Comparison of ENCODE assay signal across 8 mouse cellular contexts in genomic region chr5:123350386-123350785, GRCm38 (mm10). TPM values are rescaled to one million over a fixed set of nuclear protein-coding genes. Genes with fewer than 3 reads are reported as not detected.
DNase-seq lines count a peak whose midpoint lies in the region; ATAC-seq and TF ChIP-seq lines count a peak whose summit lies in the region.

No protein-coding gene starts in this region.

- intact Hi-C loops in left cerebral cortex, adult 2 months (cut with DNase I) = no loop called here

- no peaks in the 10 kb centered on the region for H3K27me3 ChIP-seq in heart, embryonic 13.5 days (replicated peaks)
- H3K27me3 ChIP-seq in midbrain, embryonic 16.5 days (ENCODE audit: control insufficient read depth, insufficient read depth, low read depth, low read length) = no peaks in the 10 kb centered on the region

- DNase-seq in cerebellum, adult 8-10 months = peak; percentile 25
- no peak for DNase-seq in cerebellum, adult 9-11 months
- DNase-seq in left cerebral cortex, adult 2 months (ENCODE audit: extremely low spot score in 1 of 2, low spot score in 2 of 2) = no peak
- DNase-seq in left cerebral cortex, adult 18-20 months (ENCODE audit: low spot score in 2 of 2) = no peak
- DNase-seq in T-cell, adult 2 months (ENCODE audit: low spot score) = no peak

- H3K4me3 ChIP-seq in left cerebral cortex, adult 2 months = no peak overlapping the region
- no peak overlapping the region for H3K4me3 ChIP-seq in heart, embryonic 13.5 days
- no peak overlapping the region for H3K4me3 ChIP-seq in midbrain, embryonic 16.5 days (ENCODE audit: low read depth, low read length)

- H3K9me3 ChIP-seq in heart, embryonic 13.5 days = no peaks in the 10 kb centered on the region
- H3K9me3 ChIP-seq in midbrain, embryonic 16.5 days (replicated peaks; ENCODE audit: control insufficient read depth, low read length, poor library complexity, severe bottlenecking) = no peaks in the 10 kb centered on the region

- peak overlapping the region; percentile 29; the same call in 1 of the 2 replicates for H3K9ac ChIP-seq in heart, embryonic 13.5 days
- no peak overlapping the region for H3K9ac ChIP-seq in midbrain, embryonic 16.5 days (ENCODE audit: low read depth, low read length)

- H3K4me2 ChIP-seq in heart, embryonic 13.5 days = 0 out of 2 replicates have a peak overlapping the region, but pooled peaks have one; percentile 5
- H3K4me2 ChIP-seq in midbrain, embryonic 16.5 days (ENCODE audit: low read length) = no peak overlapping the region

- peak; percentile 33 for TF ChIP-seq CTCF in left cerebral cortex, adult 2 months (IDR thresholded peaks at IDR 0.05)

- no peak overlapping the region for H3K27ac ChIP-seq in left cerebral cortex, adult 2 months
- 0 out of 2 replicates have a peak overlapping the region, but pooled peaks have one; percentile 20 for H3K27ac ChIP-seq in heart, embryonic 13.5 days (replicated peaks)
- no peak overlapping the region for H3K27ac ChIP-seq in midbrain, embryonic 16.5 days (ENCODE audit: low read length)

- peaks cover 27% of the 10 kb centered on the region for H3K36me3 ChIP-seq in heart, embryonic 13.5 days
- H3K36me3 ChIP-seq in midbrain, embryonic 16.5 days (ENCODE audit: control insufficient read depth, insufficient read depth, low read length) = no peaks in the 10 kb centered on the region

- peaks cover 77% of the 10 kb centered on the region for H3K4me1 ChIP-seq in heart, embryonic 13.5 days
- H3K4me1 ChIP-seq in midbrain, embryonic 16.5 days (ENCODE audit: control insufficient read depth, insufficient read depth, low read length) = peaks cover 17% of the 10 kb centered on the region

- no peak for ATAC-seq in heart, embryonic 13.5 days (ENCODE audit: extremely low read depth, insufficient number of reproducible peaks, low FRiP score, low TSS enrichment)
- ATAC-seq in megakaryocyte, adult 5-6 weeks (ENCODE audit: poor library complexity, severe bottlenecking) = 0 out of 2 replicates have a peak, but pooled peaks have one; percentile 7
- no peak for ATAC-seq in midbrain, embryonic 16.5 days

- WGBS in heart, embryonic 13.5 days = 39% methylated on average over 10 of the region's 10 CpGs
- 70% methylated on average over 10 of the region's 10 CpGs for WGBS in midbrain, embryonic 16.5 days

RNA-seq across cellular contexts. Expression of gene Bcl7a, which starts 6.8 kb away (rescaled TPM):
- 10 to 100 TPM; 65.4 to 68.2 TPM for total RNA-seq in left cerebral cortex, adult 2 months (2021)
- total RNA-seq in left cerebral cortex, adult 18-20 months (2021) = 10 to 100 TPM; 66.3 to 70.1 TPM
- polyA plus RNA-seq in heart, embryonic 13.5 days (2015; fragmentation: Nextera tagmentation; extraction: Ambion mirVana) = 13.5 and 14.5 TPM in 2 replicates
- 3.8 and 4.0 TPM in 2 replicates for total RNA-seq in megakaryocyte, adult 5-6 weeks (2015)
- 3.8 and 4.7 TPM in 2 replicates for total RNA-seq in megakaryocyte, adult 5-6 weeks (2017)
- polyA plus RNA-seq in midbrain, embryonic 16.5 days (2015; fragmentation: Nextera tagmentation; extraction: Ambion mirVana) = 34.1 and 36.7 TPM in 2 replicates

RNA-seq across cellular contexts. Expression of gene Mlxip, which starts 44.2 kb away (rescaled TPM):
- 10 to 100 TPM; 20.5 to 20.8 TPM for total RNA-seq in left cerebral cortex, adult 2 months (2021)
- 10 to 100 TPM; 16.0 to 16.8 TPM for total RNA-seq in left cerebral cortex, adult 18-20 months (2021)
- polyA plus RNA-seq in heart, embryonic 13.5 days (2015; fragmentation: Nextera tagmentation; extraction: Ambion mirVana) = 10.9 and 11.7 TPM in 2 replicates
- total RNA-seq in megakaryocyte, adult 5-6 weeks (2015) = 37.0 and 40.0 TPM in 2 replicates
- 11.7 and 15.9 TPM in 2 replicates for total RNA-seq in megakaryocyte, adult 5-6 weeks (2017)
- 15.5 and 19.0 TPM in 2 replicates for polyA plus RNA-seq in midbrain, embryonic 16.5 days (2015; fragmentation: Nextera tagmentation; extraction: Ambion mirVana)

Comparison
In these comparisons a context has a peak if more than half of its experiments do, and no peak if none do; other contexts are left out.
1. RNA of gene Bcl7a, which starts 6.8 kb away (total RNA-seq): 66.3 to 70.1 TPM in left cerebral cortex, adult 18-20 months and 65.4 to 68.2 TPM in left cerebral cortex, adult 2 months; 3.8 to 4.7 TPM in megakaryocyte, adult 5-6 weeks; every median in the first group is over 10 times any median in the second.